Mouse (Mus musculus) G1E (cell line): ENCODE results near the gene Krt10.

ENCODE experiments used
- CTCF ChIP-seq: IDR thresholded peaks from 2 replicates; pipeline ENCODE4 v1.5.1; 2012; ENCODE audit warnings: low read depth, low read length, inconsistent platforms, mixed read lengths
- GATA1 ChIP-seq: IDR thresholded peaks from 2 replicates; pipeline ENCODE4 v1.6.1; 2012; ENCODE audit warnings: borderline replicate concordance, low read length, inconsistent platforms, mixed read lengths
- TAL1 ChIP-seq: conservative IDR thresholded peaks from 2 replicates; pipeline ENCODE4 v1.6.1; 2012; ENCODE audit warnings: low read depth, low read length, inconsistent platforms, mixed read lengths

DNA sequence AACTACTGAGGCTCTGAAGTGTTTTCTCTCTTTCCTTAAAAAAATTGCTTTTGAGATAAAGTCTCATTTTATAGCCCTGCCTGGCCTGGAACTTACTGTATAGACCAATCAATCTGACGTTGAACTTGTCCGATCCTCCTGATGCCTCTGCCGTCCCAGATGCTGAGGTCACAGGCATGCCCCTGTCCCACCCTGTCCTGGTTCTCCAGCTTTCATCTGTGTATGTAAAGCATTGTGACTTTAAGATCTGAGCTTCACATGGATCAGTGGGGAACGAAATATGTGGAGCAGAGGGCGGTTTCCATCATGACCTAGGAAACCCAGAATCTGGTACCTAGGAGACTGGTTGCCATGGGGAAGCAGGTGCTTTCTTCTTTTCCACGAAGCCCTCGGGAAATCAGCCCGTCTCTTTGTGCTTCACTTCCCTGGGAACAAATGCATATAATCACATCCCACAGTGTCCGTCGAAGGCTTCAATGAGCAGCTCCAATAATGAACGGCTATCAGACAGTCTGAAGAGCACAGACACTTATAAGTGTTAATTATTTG, 49.8 kb downstream of the Krt10 start:
- no peak for TF ChIP-seq CTCF
- TF ChIP-seq GATA1: no peak
- no peak for TF ChIP-seq TAL1
